Mouse (Mus musculus) liver, postnatal 0 days (tissue): Measurements from ENCODE around the gene Pcdh9.

Experiments
- CTCF ChIP-seq: sonication (generic); IDR thresholded peaks from 2 replicates; pipeline ENCODE4 v1.5.1; 2016; ENCODE audit warnings: antibody characterized with exemption, low read depth
- EP300 ChIP-seq: IDR thresholded peaks from 2 replicates; pipeline ENCODE4 v1.6.1; 2016; ENCODE audit warnings: antibody characterized with exemption, low read depth, mild to moderate bottlenecking

- TF ChIP-seq EP300 (no peak), CTCF (no peak)
These were observed 164.7 kb downstream of the Pcdh9 start for GRCm38 (mm10) chr14:93725798-93726197.
